Mouse (Mus musculus): ENCODE measurements around the gene Adam10. TPM values are rescaled to one million over a fixed set of nuclear protein-coding genes. Genes with fewer than 3 reads are reported as not detected.

Gene Adam10
- total RNA-seq, 2 experiments from 2014 or later = 67.3 to 70.3 TPM

DNA sequence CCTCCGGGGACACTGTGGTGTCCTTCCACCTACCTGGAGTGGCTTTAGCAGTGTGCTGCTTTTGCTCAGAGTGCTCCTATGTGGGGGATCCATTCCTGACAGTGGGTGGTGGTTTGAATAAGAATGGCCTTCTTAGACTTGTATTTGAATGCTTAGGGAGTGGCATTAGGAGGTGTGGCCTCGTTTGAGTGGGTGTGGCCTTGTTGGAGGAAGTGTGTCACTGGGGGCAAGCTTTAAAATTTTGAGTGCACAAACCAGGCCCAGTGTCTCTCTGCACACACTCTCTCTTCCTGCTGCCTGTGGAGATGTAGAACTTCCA lies 116.6 kb downstream of the Adam10 start:
- intact Hi-C loops (cut with DNase I) = no loop called here
- no peak for TF ChIP-seq CTCF (IDR thresholded peaks at IDR 0.05)
- DNase-seq (ENCODE audit: extremely low spot score in 1 of 2, low spot score in 2 of 2) = no peak
- H3K27ac ChIP-seq = no peak overlapping the region
- H3K4me3 ChIP-seq = no peak overlapping the region

DNA sequence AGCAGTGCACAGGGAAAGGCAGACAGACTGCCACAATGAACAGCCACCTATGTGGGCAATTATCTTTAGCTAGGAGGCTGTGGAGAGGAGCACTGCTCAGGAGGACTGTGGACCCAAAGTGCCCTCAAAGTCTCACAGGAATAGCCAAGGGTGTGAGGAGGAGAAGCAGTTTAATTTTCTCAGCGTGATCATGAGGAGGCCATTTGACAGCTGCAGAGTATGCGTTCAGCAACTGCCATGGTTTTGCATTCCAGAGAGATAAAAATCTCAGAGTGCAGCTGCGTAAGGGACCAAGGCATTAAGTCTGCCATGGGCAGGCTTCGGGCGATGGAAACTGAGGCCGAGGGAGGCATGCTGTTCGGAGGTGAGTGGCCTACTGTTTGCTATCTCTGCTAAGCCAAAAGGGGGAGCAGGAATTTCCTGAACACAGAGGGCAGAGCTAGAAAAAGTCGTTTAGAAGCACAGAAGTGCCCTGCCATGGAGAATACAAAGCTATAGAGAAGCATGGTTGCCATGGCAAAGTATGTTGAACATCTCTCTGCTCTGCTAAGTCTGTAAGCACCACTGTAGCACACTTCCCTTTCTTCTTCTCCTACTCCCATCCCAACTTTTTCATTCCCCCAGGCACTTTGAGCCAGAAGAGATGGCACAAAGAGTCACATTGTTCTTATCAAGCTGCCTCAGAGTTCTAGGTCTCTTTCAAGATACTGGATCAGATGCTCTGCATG lies 122.0 kb downstream of the Adam10 start:
- no peak overlapping the region for H3K4me3 ChIP-seq
- intact Hi-C loops (cut with DNase I) = no loop called here
- no peak for TF ChIP-seq CTCF (IDR thresholded peaks at IDR 0.05)
- DNase-seq (ENCODE audit: extremely low spot score in 1 of 2, low spot score in 2 of 2) = no peak
- no peak overlapping the region for H3K27ac ChIP-seq

DNA sequence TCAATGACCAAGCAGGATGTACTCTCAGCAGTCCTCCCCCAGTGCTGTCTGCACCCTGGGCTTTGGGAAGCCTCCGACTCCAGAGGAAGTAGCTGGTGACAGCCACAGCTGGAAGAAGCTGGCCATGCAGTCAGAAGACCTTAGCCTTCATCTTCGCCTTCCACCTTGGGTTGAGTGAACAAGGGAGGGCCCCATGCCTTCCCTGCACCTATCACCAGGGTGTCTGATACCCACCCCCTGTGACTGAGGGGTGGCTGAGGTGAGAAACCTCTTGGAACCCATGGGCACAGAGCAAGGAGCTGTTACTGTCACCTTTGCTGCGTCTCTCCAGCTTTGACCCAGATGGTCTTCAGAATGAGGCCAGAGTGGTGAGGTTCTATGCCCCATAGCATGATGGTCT lies 123.0 kb downstream of the Adam10 start:
- no peak for TF ChIP-seq CTCF (IDR thresholded peaks at IDR 0.05)
- Histone ChIP-seq H3K4me3 (no peak overlapping the region), H3K27ac (no peak overlapping the region)
- intact Hi-C loops (cut with DNase I) = no loop called here
- no peak for DNase-seq (ENCODE audit: extremely low spot score in 1 of 2, low spot score in 2 of 2)

DNA sequence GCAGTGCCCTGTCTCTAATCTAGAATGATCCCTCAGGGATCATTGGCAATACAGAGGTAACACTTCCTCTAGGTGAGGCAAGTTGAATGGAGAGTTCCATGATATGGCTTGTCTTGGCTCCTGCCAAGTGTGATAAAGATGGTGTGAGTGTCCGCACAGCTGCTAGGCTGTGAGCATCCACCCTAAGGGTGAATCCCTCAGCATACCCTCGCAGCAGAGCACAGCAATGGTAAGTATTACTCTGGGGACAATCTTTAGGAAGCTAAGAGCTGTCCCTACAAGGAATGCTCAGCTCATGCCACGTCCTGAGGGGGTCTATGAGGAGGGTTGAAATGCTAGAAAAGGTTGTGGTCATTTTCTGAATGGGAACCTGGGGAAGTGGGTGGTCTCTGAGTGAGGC lies 124.0 kb downstream of the Adam10 start:
- intact Hi-C loops (cut with DNase I) = no loop called here
- no peak overlapping the region for H3K27ac ChIP-seq
- no peak for DNase-seq (ENCODE audit: extremely low spot score in 1 of 2, low spot score in 2 of 2)
- H3K4me3 ChIP-seq = no peak overlapping the region
- no peak for TF ChIP-seq CTCF (IDR thresholded peaks at IDR 0.05)

DNA sequence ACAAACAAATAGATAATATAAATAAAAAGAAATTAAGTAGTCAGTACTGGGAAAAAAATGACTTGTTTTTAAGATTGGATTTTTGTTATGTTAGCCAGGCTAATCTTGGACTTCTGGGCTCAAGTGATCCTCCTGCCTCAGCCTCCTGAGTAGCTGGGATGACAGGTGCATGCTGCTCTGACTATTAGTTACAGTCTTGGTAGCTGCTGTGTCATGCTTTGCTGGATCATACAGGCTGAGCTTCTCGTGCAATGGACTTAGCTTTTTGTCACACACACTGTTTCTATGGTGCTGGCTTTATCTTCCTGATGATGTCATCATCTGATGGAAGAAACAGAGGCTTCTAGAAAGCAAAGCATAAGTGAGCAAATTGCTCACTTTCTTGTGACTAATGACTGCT lies 127.3 kb downstream of the Adam10 start:
- Histone ChIP-seq H3K27ac (no peak overlapping the region), H3K4me3 (no peak overlapping the region)
- no peak for DNase-seq (ENCODE audit: extremely low spot score in 1 of 2, low spot score in 2 of 2)
- intact Hi-C loops (cut with DNase I) = no loop called here
- no peak for TF ChIP-seq CTCF (IDR thresholded peaks at IDR 0.05)

DNA sequence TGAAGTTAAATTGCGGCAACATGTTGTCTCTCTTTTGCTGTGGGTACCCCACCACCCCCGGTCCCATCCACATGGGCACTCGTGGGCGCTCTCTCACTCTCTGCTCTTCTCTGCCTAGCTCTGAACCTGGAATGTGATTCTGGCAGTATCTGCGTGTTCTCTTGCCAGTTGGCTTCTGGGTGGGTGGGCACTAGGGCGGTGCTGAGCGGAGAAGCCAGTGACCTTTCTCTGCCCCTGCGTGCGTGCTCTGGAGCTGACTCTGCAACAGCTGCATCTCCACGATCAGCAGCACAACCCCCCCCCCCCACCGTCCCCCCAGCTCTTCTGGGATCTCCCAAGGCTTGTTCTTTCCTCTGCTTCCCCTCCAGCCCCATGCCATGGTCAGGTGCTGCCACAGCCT lies 128.9 kb downstream of the Adam10 start:
- intact Hi-C loops (cut with DNase I) = no loop called here
- no peak for TF ChIP-seq CTCF (IDR thresholded peaks at IDR 0.05)
- H3K27ac ChIP-seq = no peak overlapping the region
- DNase-seq (ENCODE audit: extremely low spot score in 1 of 2, low spot score in 2 of 2) = no peak
- no peak overlapping the region for H3K4me3 ChIP-seq

DNA sequence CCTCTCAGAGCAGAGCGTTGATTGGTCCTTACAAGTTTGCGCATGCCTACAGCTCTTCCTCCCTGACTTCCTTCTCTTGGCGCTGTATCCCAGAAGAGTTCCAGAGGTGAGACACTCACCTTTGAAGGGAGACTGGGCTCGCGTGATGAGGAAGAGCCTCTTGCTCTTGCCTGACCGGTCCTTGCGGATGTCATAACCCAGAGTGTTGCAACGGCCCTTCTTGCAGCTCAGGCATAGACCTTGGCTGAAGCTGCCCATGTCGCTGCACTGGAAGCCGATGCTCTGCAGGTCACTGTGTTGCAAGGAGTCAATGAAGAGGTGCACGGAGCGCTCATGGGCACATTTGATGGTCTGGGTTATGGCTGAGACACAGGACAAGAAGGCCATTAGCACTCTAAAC lies 133.8 kb downstream of the Adam10 start:
- no peak for DNase-seq (ENCODE audit: extremely low spot score in 1 of 2, low spot score in 2 of 2)
- intact Hi-C loops (cut with DNase I) = no loop called here

DNA sequence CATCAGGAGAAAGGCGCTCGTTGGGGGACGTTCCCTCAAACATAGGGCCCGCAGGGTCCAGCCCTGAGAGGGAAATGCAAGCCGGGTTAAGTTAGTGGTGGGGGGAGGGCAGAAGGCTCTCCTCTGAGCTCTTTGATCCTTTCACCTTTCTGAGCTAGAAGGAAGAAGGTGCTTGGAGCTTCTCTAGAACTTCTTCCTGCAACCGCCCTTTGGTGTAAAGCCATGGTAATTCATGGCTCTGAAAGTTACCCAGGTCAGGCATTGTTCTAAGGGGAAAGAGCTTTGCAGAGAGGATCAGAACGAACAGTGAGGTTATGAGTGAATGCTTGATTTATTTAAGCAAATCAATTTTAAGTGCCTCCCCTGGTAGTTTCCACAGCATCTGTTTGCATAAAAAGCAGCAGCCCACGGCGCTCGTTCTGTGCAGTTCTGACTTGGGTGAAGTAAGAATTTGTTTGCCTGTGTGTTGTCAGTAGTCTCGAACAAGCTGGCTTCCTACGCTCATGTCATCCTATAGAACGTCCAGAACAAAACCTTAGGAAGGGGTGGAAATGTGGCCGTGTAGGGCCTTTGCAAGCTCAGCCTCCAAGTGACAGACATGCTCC lies 138.0 kb downstream of the Adam10 start:
- Histone ChIP-seq H3K4me3 (no peak overlapping the region), H3K27ac (peak overlapping the region; percentile 61)
- TF ChIP-seq CTCF (IDR thresholded peaks at IDR 0.05) = no peak
- DNase-seq (ENCODE audit: extremely low spot score in 1 of 2, low spot score in 2 of 2) = peak; percentile 30 to 46
- intact Hi-C loops (cut with DNase I) = no loop called here

More for the DNA sequence above, 133.8 kb downstream of the Adam10 start:
- no peak overlapping the region for H3K27ac ChIP-seq
- no peak for TF ChIP-seq CTCF (IDR thresholded peaks at IDR 0.05)
- no peak overlapping the region for H3K4me3 ChIP-seq

DNA sequence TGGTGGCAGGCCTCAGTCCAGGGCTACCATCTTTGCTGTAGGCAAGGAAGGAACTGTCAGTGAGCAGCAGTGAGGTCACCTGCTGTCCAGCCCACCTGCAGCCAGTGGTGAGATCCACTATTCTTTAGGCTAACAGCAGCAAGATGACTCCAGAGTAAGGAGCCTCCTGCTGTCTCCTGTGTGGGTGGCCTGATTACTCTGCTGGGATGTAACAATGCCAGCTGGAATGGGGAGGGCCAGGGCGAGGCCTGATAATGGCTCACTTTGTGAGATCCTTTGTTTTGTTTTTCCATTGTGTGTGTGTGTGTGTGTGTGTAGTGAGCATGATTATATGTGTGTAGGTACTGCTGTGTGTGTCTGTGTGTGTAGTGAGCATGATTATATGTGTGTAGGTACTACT lies 138.6 kb downstream of the Adam10 start:
- Histone ChIP-seq H3K4me3 (no peak overlapping the region), H3K27ac (peak overlapping the region; percentile 61)
- no peak for DNase-seq (ENCODE audit: extremely low spot score in 1 of 2, low spot score in 2 of 2)
- no peak for TF ChIP-seq CTCF (IDR thresholded peaks at IDR 0.05)
- intact Hi-C loops (cut with DNase I) = no loop called here

DNA sequence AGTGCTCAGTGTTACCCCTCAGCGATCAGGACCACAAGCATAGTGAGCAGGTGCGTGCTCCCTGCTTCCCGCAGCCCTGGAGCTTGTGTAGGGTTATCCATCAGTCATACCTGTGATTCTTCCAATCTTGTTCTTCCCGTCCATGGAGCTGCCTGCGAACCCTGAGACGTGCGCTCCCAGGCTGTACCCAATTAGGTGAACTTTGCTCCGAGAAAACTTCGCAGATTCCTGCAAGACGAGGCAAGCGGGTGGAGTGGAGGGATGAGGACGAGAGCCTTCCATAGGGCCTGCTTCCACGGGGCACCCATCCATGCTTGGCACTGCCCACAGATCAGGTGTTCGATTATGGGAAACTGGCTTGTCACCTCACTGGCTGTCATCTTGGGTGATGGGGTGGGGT lies 139.9 kb downstream of the Adam10 start:
- no peak for TF ChIP-seq CTCF (IDR thresholded peaks at IDR 0.05)
- no peak overlapping the region for H3K4me3 ChIP-seq
- intact Hi-C loops (cut with DNase I) = no loop called here
- H3K27ac ChIP-seq = no peak overlapping the region
- no peak for DNase-seq (ENCODE audit: extremely low spot score in 1 of 2, low spot score in 2 of 2)

DNA sequence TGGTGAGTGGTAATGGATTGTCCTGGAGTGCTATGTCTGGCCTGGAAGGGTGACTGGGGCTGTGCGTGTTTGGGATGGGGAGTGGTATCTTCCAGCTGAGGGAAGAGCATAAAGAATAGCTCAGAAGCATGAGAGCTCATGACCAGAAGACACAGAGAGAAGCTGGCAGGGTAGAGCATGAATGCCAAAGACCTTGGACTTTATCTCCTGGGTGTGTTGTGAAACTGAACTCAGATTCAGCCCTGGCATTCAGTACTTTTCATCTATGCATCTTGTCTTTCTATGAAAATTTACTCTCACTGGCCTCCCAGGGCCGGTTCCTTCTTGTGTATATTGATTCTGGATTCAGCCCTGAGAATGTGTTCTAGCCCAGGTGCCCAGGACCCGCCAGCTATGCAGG lies 145.3 kb downstream of the Adam10 start:
- Histone ChIP-seq H3K27ac (no peak overlapping the region), H3K4me3 (no peak overlapping the region)
- intact Hi-C loops (cut with DNase I) = no loop called here
- no peak for DNase-seq (ENCODE audit: extremely low spot score in 1 of 2, low spot score in 2 of 2)
- no peak for TF ChIP-seq CTCF (IDR thresholded peaks at IDR 0.05)

DNA sequence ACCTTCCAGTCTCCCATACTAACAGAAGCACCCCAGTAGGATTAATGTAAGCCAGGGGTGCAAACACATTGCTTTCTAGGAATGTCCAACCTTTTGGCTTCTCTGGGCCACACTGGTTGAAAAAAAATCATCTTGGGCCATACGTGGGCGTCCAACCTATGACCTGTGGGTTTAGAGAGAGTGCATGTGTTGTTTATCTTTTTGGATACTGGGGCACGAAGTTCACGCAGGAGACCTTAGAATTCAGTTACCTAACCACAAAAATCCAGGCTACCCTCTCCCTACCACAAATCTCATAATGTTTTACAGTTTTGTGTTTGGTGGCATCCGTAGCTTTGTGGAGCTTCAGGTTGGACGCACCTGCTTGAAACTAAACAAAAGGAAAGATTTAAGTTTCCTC lies 149.1 kb downstream of the Adam10 start:
- TF ChIP-seq CTCF (IDR thresholded peaks at IDR 0.05) = no peak
- intact Hi-C loops (cut with DNase I) = no loop called here
- Histone ChIP-seq H3K4me3 (no peak overlapping the region), H3K27ac (no peak overlapping the region)
- no peak for DNase-seq (ENCODE audit: extremely low spot score in 1 of 2, low spot score in 2 of 2)

Small RNA genes lying within 50 kb of the gene (microRNA-seq; reads per million reads assigned to microRNA genes)
- gene Gm25149 = 0 reads per million in 2 experiments

Other genes with a start within 250 kb of the Adam10 start
- 10 to 100 TPM; 40.4 to 46.2 TPM for gene Rnf111, start 175.3 kb upstream of the Adam10 start, total RNA-seq (2021)
- gene Sltm, start 136.2 kb upstream of the Adam10 start, total RNA-seq (2021) = 10 to 100 TPM; 54.9 to 57.9 TPM
- gene Gm10642, start 22.7 kb upstream of the Adam10 start, total RNA-seq (2021) = 1 to 10 TPM; 1.5 to 1.6 TPM
- gene Mindy2, start 21.8 kb upstream of the Adam10 start, total RNA-seq (2021) = 10 to 100 TPM; 38.2 to 40.5 TPM